Mouse (Mus musculus): ENCODE results near the gene Tmem52. TPM values are rescaled to one million over a fixed set of nuclear protein-coding genes. Genes with fewer than 3 reads are reported as not detected.

The Tmem52 gene
- polyA plus RNA-seq, 1 experiment from 2014 or later, result not detected

- Histone ChIP-seq H3K27ac (ENCODE audit: low read depth, low read length) (no peak overlapping the region), H3K4me2 (ENCODE audit: low read depth, low read length, severe bottlenecking) (peak overlapping the region; percentile 28; the same call in 1 of the 2 replicates)
These were observed 12.6 kb downstream of the Tmem52 start for GRCm38 (mm10) chr4:155481381-155482124.

DNA sequence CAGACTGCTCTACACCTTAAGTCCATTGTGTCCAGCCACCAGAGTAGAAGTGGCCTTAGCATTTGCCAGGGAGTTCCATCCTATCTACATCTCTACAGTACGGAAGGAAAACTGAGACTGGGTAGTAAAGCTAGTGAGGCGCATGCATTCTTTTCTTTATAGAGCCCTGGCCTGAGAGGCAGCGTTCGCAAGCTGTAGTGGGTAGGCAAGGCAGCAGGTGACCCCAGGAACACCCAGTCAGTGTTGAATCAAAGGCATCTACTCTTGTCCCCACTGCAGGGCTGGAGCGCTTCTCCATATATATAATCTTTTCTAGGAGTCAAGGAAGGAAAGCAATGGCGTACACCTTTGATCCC is 13.2 kb downstream of the Tmem52 start:
- ATAC-seq (replicated peaks; ENCODE audit: low FRiP score), result no peak
- H3K27ac ChIP-seq (ENCODE audit: low read depth, low read length), result no peak overlapping the region
- no peaks in the 10 kb centered on the region for H3K27me3 ChIP-seq (ENCODE audit: control insufficient read depth, insufficient read depth, low read length)
- no peak overlapping the region for H3K9ac ChIP-seq (ENCODE audit: low read length)
- no peak for DNase-seq (ENCODE audit: low spot score)
- H3K36me3 ChIP-seq (ENCODE audit: control insufficient read depth, insufficient read depth, low read length), result no peaks in the 10 kb centered on the region
- H3K9me3 ChIP-seq (ENCODE audit: control insufficient read depth, low read length), result no peaks in the 10 kb centered on the region
- no peaks in the 10 kb centered on the region for H3K4me1 ChIP-seq (replicated peaks; ENCODE audit: control insufficient read depth, insufficient read depth, low read length)
- H3K4me3 ChIP-seq (ENCODE audit: low read depth, low read length), result no peak overlapping the region
- no peak overlapping the region for H3K4me2 ChIP-seq (ENCODE audit: low read depth, low read length, severe bottlenecking)
- WGBS, result 89% methylated on average over 6 of the region's 6 CpGs

More at GRCm38 (mm10) chr4:155481381-155482124, 12.6 kb downstream of the Tmem52 start:
- H3K4me1 ChIP-seq (replicated peaks; ENCODE audit: control insufficient read depth, insufficient read depth, low read length), result no peaks in the 10 kb centered on the region
- no peak overlapping the region for H3K4me3 ChIP-seq (ENCODE audit: low read depth, low read length)
- H3K9ac ChIP-seq (ENCODE audit: low read length), result no peak overlapping the region
- ATAC-seq (replicated peaks; ENCODE audit: low FRiP score), result peak; percentile 55; the same call in 1 of the 2 replicates
- DNase-seq (ENCODE audit: low spot score), result peak; percentile 93
- H3K36me3 ChIP-seq (ENCODE audit: control insufficient read depth, insufficient read depth, low read length), result no peaks in the 10 kb centered on the region
- H3K27me3 ChIP-seq (ENCODE audit: control insufficient read depth, insufficient read depth, low read length), result no peaks in the 10 kb centered on the region
- no peaks in the 10 kb centered on the region for H3K9me3 ChIP-seq (ENCODE audit: control insufficient read depth, low read length)
- 23% methylated on average over 28 of the region's 28 CpGs for WGBS

- Histone ChIP-seq H3K27ac (ENCODE audit: low read depth, low read length) (no peak overlapping the region), H3K9me3 (ENCODE audit: control insufficient read depth, low read length) (no peaks in the 10 kb centered on the region), H3K9ac (ENCODE audit: low read length) (no peak overlapping the region), H3K4me1 (replicated peaks; ENCODE audit: control insufficient read depth, insufficient read depth, low read length) (no peaks in the 10 kb centered on the region), H3K36me3 (ENCODE audit: control insufficient read depth, insufficient read depth, low read length) (no peaks in the 10 kb centered on the region), H3K4me3 (ENCODE audit: low read depth, low read length) (no peak overlapping the region), H3K27me3 (ENCODE audit: control insufficient read depth, insufficient read depth, low read length) (no peaks in the 10 kb centered on the region), H3K4me2 (ENCODE audit: low read depth, low read length, severe bottlenecking) (no peak overlapping the region)
- 65% methylated on average over 8 of the region's 8 CpGs for WGBS
- ATAC-seq (replicated peaks; ENCODE audit: low FRiP score) (no peak), DNase-seq (ENCODE audit: low spot score) (no peak)
These were observed 14.0 kb downstream of the Tmem52 start for GRCm38 (mm10) chr4:155482733-155483540.

DNA sequence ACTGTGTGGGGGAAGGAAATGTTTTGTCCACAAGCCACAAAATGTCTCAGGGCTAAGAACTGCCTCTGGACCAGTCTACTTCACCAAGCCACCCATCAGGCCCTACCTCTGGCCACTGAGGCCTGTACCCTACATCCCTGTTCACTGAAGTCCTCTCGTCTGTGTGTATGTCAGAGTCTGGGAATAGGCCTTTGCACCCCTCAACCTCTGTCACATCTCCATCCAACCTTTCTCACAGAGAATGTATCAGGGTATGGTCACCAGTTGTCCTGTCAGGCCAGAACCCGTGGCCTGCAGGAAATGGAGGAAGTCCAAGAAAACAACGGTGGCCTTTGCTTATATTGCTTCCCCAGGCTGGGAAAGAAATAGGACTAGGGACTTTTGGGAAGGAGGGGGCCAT is 16.6 kb downstream of the Tmem52 start:
- H3K27me3 ChIP-seq (ENCODE audit: control insufficient read depth, insufficient read depth, low read length), result no peaks in the 10 kb centered on the region
- peaks cover 2% of the 10 kb centered on the region for H3K4me1 ChIP-seq (replicated peaks; ENCODE audit: control insufficient read depth, insufficient read depth, low read length)
- no peak overlapping the region for H3K4me2 ChIP-seq (ENCODE audit: low read depth, low read length, severe bottlenecking)
- no peak overlapping the region for H3K9ac ChIP-seq (ENCODE audit: low read length)
- no peak overlapping the region for H3K4me3 ChIP-seq (ENCODE audit: low read depth, low read length)
- ATAC-seq (replicated peaks; ENCODE audit: low FRiP score) (no peak), DNase-seq (ENCODE audit: low spot score) (no peak)
- 88% methylated on average over 3 of the region's 3 CpGs for WGBS
- no peaks in the 10 kb centered on the region for H3K9me3 ChIP-seq (ENCODE audit: control insufficient read depth, low read length)
- no peaks in the 10 kb centered on the region for H3K36me3 ChIP-seq (ENCODE audit: control insufficient read depth, insufficient read depth, low read length)
- H3K27ac ChIP-seq (ENCODE audit: low read depth, low read length), result no peak overlapping the region

DNA sequence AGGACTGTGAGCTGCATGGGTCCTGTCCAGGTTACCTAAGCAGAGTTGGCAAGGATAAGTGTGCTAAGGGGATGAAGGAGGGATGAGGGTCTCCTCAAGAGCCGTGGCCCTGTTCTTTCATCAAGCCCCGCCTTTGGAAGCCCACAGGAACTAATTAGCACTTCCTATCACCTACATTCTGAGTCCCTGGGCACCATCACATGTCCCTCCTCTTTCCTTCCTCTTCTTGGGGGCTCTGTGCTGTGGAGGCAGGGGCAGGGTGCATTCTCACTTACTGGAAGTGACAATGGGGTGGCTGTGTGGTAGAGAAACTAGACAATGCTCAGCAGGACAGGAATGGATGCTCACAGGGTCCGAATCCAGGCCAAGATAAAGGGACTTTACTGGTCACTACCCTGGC is 18.8 kb downstream of the Tmem52 start:
- ATAC-seq (replicated peaks; ENCODE audit: low FRiP score), result no peak
- Histone ChIP-seq H3K9me3 (ENCODE audit: control insufficient read depth, low read length) (no peaks in the 10 kb centered on the region), H3K4me1 (replicated peaks; ENCODE audit: control insufficient read depth, insufficient read depth, low read length) (peaks cover 4% of the 10 kb centered on the region), H3K4me3 (ENCODE audit: low read depth, low read length) (no peak overlapping the region), H3K4me2 (ENCODE audit: low read depth, low read length, severe bottlenecking) (no peak overlapping the region), H3K27ac (ENCODE audit: low read depth, low read length) (no peak overlapping the region), H3K36me3 (ENCODE audit: control insufficient read depth, insufficient read depth, low read length) (no peaks in the 10 kb centered on the region), H3K9ac (ENCODE audit: low read length) (no peak overlapping the region), H3K27me3 (ENCODE audit: control insufficient read depth, insufficient read depth, low read length) (no peaks in the 10 kb centered on the region)
- no peak for DNase-seq (ENCODE audit: low spot score)
- WGBS, result 41% methylated on average over 3 of the region's 3 CpGs

- H3K9ac ChIP-seq (ENCODE audit: low read length), result no peak overlapping the region
- 81% methylated on average over 8 of the region's 8 CpGs for WGBS
- H3K4me1 ChIP-seq (replicated peaks; ENCODE audit: control insufficient read depth, insufficient read depth, low read length), result peaks cover 4% of the 10 kb centered on the region
- DNase-seq (ENCODE audit: low spot score) (no peak), ATAC-seq (replicated peaks; ENCODE audit: low FRiP score) (no peak)
- no peak overlapping the region for H3K4me3 ChIP-seq (ENCODE audit: low read depth, low read length)
- H3K4me2 ChIP-seq (ENCODE audit: low read depth, low read length, severe bottlenecking), result no peak overlapping the region
- H3K27ac ChIP-seq (ENCODE audit: low read depth, low read length), result no peak overlapping the region
- H3K27me3 ChIP-seq (ENCODE audit: control insufficient read depth, insufficient read depth, low read length), result no peaks in the 10 kb centered on the region
- H3K36me3 ChIP-seq (ENCODE audit: control insufficient read depth, insufficient read depth, low read length), result no peaks in the 10 kb centered on the region
- no peaks in the 10 kb centered on the region for H3K9me3 ChIP-seq (ENCODE audit: control insufficient read depth, low read length)
These were observed 19.5 kb downstream of the Tmem52 start for GRCm38 (mm10) chr4:155488232-155489025.

GRCm38 (mm10) chr4:155489101-155489970 is 20.4 kb downstream of the Tmem52 start:
- 81% methylated on average over 9 of the region's 9 CpGs for WGBS
- H3K27ac ChIP-seq (ENCODE audit: low read depth, low read length), result no peak overlapping the region
- no peak overlapping the region for H3K4me3 ChIP-seq (ENCODE audit: low read depth, low read length)

GRCm38 (mm10) chr4:155490456-155490855 is 21.5 kb downstream of the Tmem52 start:
- Histone ChIP-seq H3K36me3 (ENCODE audit: control insufficient read depth, insufficient read depth, low read length) (no peaks in the 10 kb centered on the region), H3K9ac (ENCODE audit: low read length) (peak overlapping the region; percentile 100), H3K4me2 (ENCODE audit: low read depth, low read length, severe bottlenecking) (peak overlapping the region; percentile 80), H3K27ac (ENCODE audit: low read depth, low read length) (no peak overlapping the region; the same call in 1 of the 2 replicates), H3K4me3 (ENCODE audit: low read depth, low read length) (peak overlapping the region; percentile 99), H3K27me3 (ENCODE audit: control insufficient read depth, insufficient read depth, low read length) (no peaks in the 10 kb centered on the region), H3K4me1 (replicated peaks; ENCODE audit: control insufficient read depth, insufficient read depth, low read length) (peaks cover 6% of the 10 kb centered on the region), H3K9me3 (ENCODE audit: control insufficient read depth, low read length) (no peaks in the 10 kb centered on the region)
- WGBS, result 29% methylated on average over 5 of the region's 5 CpGs
- no peak for DNase-seq (ENCODE audit: low spot score)
- no peak for ATAC-seq (replicated peaks; ENCODE audit: low FRiP score)

More at GRCm38 (mm10) chr4:155489101-155489970, 20.4 kb downstream of the Tmem52 start:
- no peak for ATAC-seq (replicated peaks; ENCODE audit: low FRiP score)
- Histone ChIP-seq H3K36me3 (ENCODE audit: control insufficient read depth, insufficient read depth, low read length) (no peaks in the 10 kb centered on the region), H3K4me2 (ENCODE audit: low read depth, low read length, severe bottlenecking) (no peak overlapping the region), H3K9ac (ENCODE audit: low read length) (no peak overlapping the region), H3K4me1 (replicated peaks; ENCODE audit: control insufficient read depth, insufficient read depth, low read length) (peaks cover 4% of the 10 kb centered on the region), H3K9me3 (ENCODE audit: control insufficient read depth, low read length) (no peaks in the 10 kb centered on the region), H3K27me3 (ENCODE audit: control insufficient read depth, insufficient read depth, low read length) (no peaks in the 10 kb centered on the region)
- no peak for DNase-seq (ENCODE audit: low spot score)

Measured in forebrain, embryonic 11.5 days (tissue).